Mouse (Mus musculus) hindbrain, embryonic 12.5 days (tissue): ENCODE results near the gene Rbfox2. TPM values are rescaled to one million over a fixed set of nuclear protein-coding genes. Genes with fewer than 3 reads are reported as not detected.

Experiments
- ATAC-seq: fragments of 200-750 bp; cut with Nextera tagmentation; 2 replicates; pipeline ENCODE4 v1.8.0; 2017; ENCODE audit warnings: moderate TSS enrichment; ENCODE audit not compliant: low FRiP score
- H3K27ac ChIP-seq: fragments of 300-500 bp; sonication (generic); 2 replicates; pipeline ENCODE4 v1.5.1; 2016; ENCODE audit warnings: mild to moderate bottlenecking
- H3K27me3 ChIP-seq: fragments of 300-500 bp; sonication (generic); 2 replicates; pipeline ENCODE4 v1.6.1; 2016; ENCODE audit warnings: mild to moderate bottlenecking
- H3K36me3 ChIP-seq: fragments of 300-500 bp; sonication (generic); 2 replicates; pipeline ENCODE4 v1.6.1; 2016; ENCODE audit warnings: mild to moderate bottlenecking
- H3K4me1 ChIP-seq: fragments of 300-500 bp; sonication (generic); 2 replicates; pipeline ENCODE4 v1.6.1; 2016
- H3K4me2 ChIP-seq: fragments of 300-500 bp; sonication (generic); replicated peaks from 2 replicates; pipeline ENCODE4 v1.6.1; 2016; ENCODE audit warnings: mild to moderate bottlenecking
- H3K4me3 ChIP-seq: fragments of 300-500 bp; sonication (generic); 2 replicates; pipeline ENCODE4 v1.5.1; 2016; ENCODE audit warnings: mild to moderate bottlenecking
- H3K9ac ChIP-seq: fragments of 300-500 bp; sonication (generic); 2 replicates; pipeline ENCODE4 v1.6.1; 2016; ENCODE audit warnings: mild to moderate bottlenecking, moderate library complexity
- H3K9me3 ChIP-seq: fragments of 300-500 bp; sonication (generic); replicated peaks from 2 replicates; pipeline ENCODE4 v1.6.1; 2016; ENCODE audit warnings: mild to moderate bottlenecking
- WGBS: fragments of 180-500 bp; shearing (Covaris S2); methylation state at CpG from one replicate; pipeline ENCODE4 v1.1.7; 2016; 5-methylcytosine and 5-hydroxymethylcytosine counted together
- polyA plus RNA-seq: library from polyadenylated mRNA; unstranded; fragments of >200 nt; fragmentation: Nextera tagmentation; extraction: Ambion mirVana; gene quantifications from 2 replicates; pipeline ENCODE4 v1.2.1, GENCODE M21; 2016

Rbfox2 gene
- polyA plus RNA-seq, 1 experiment from 2014 or later, result 156 TPM

DNA sequence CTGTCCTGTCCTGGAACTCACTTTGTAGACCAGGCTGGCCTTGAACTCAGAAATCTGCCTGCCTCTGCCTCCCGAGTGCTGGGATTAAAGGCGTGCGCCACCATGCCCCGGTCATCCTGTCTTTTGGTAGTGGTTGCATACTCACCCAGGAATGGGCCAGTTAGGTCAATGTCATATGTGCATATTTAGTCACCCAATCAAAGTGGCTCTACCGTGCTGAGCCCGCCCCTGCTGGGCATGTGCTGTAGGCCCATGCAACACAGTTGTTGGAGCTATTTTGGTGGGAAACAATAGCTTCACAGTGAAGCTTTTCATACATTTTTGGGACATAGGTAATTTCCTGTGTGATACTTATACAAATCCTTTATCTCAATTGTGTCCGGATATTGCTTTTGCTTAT, 187.1 kb downstream of the Rbfox2 start:
- no peaks in the 10 kb centered on the region for H3K27me3 ChIP-seq
- no peak overlapping the region for H3K4me3 ChIP-seq
- no peak overlapping the region for H3K4me2 ChIP-seq
- no peak for ATAC-seq
- no peak overlapping the region for H3K27ac ChIP-seq
- 94% methylated on average over 7 of the region's 7 CpGs for WGBS
- peaks cover 29% of the 10 kb centered on the region for H3K36me3 ChIP-seq
- no peaks in the 10 kb centered on the region for H3K9me3 ChIP-seq
- H3K4me1 ChIP-seq, result peaks cover 11% of the 10 kb centered on the region
- H3K9ac ChIP-seq, result no peak overlapping the region

DNA sequence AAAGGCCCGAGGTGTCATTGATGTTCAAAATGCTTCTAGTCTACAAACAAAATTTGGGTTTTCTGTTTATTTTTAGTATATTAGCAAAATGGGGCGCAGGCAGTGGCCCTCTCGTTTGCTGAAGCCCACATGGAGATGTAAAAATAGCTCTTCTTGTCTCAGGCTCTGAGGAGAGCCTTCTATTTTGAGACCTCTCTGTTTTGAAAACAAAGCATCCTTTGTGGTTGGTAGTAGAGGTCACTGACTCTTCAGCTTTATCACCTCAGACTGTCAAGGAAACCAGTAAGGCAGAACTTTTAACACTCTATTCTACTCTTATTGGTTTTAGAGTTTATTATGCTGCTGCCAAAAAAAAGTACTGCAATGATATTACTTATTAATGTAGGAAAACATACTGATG, 189.6 kb downstream of the Rbfox2 start:
- no peak overlapping the region for H3K4me3 ChIP-seq
- H3K9me3 ChIP-seq, result no peaks in the 10 kb centered on the region
- no peak overlapping the region for H3K27ac ChIP-seq
- 21% methylated on average over 3 of the region's 3 CpGs for WGBS
- H3K4me1 ChIP-seq, result peaks cover 11% of the 10 kb centered on the region
- ATAC-seq, result no peak
- H3K4me2 ChIP-seq, result no peak overlapping the region
- H3K36me3 ChIP-seq, result peaks cover 42% of the 10 kb centered on the region
- no peaks in the 10 kb centered on the region for H3K27me3 ChIP-seq
- H3K9ac ChIP-seq, result no peak overlapping the region

GRCm38 (mm10) chr15:77116139-77116722, 190.6 kb downstream of the Rbfox2 start:
- Histone ChIP-seq H3K4me2 (no peak overlapping the region), H3K9ac (no peak overlapping the region), H3K36me3 (peaks cover 42% of the 10 kb centered on the region), H3K4me1 (peaks cover 11% of the 10 kb centered on the region), H3K4me3 (no peak overlapping the region), H3K9me3 (no peaks in the 10 kb centered on the region), H3K27me3 (no peaks in the 10 kb centered on the region), H3K27ac (no peak overlapping the region)
- 90% methylated on average over 9 of the region's 9 CpGs for WGBS
- ATAC-seq, result no peak

GRCm38 (mm10) chr15:77115456-77115855, 191.3 kb downstream of the Rbfox2 start:
- WGBS, result 82% methylated on average over 4 of the region's 4 CpGs
- H3K27me3 ChIP-seq, result no peaks in the 10 kb centered on the region

GRCm38 (mm10) chr15:77113591-77113990, 193.2 kb downstream of the Rbfox2 start:
- Histone ChIP-seq H3K4me1 (peaks cover 11% of the 10 kb centered on the region), H3K27me3 (no peaks in the 10 kb centered on the region), H3K36me3 (peaks cover 38% of the 10 kb centered on the region), H3K27ac (no peak overlapping the region), H3K4me2 (no peak overlapping the region), H3K9me3 (no peaks in the 10 kb centered on the region), H3K4me3 (no peak overlapping the region), H3K9ac (no peak overlapping the region)
- ATAC-seq, result no peak
- 92% methylated on average over 9 of the region's 9 CpGs for WGBS

More at GRCm38 (mm10) chr15:77115456-77115855, 191.3 kb downstream of the Rbfox2 start:
- no peak overlapping the region for H3K4me2 ChIP-seq
- H3K27ac ChIP-seq, result no peak overlapping the region
- ATAC-seq, result no peak
- H3K4me1 ChIP-seq, result peaks cover 11% of the 10 kb centered on the region
- no peak overlapping the region for H3K9ac ChIP-seq
- H3K36me3 ChIP-seq, result peaks cover 42% of the 10 kb centered on the region
- no peak overlapping the region for H3K4me3 ChIP-seq
- H3K9me3 ChIP-seq, result no peaks in the 10 kb centered on the region

DNA sequence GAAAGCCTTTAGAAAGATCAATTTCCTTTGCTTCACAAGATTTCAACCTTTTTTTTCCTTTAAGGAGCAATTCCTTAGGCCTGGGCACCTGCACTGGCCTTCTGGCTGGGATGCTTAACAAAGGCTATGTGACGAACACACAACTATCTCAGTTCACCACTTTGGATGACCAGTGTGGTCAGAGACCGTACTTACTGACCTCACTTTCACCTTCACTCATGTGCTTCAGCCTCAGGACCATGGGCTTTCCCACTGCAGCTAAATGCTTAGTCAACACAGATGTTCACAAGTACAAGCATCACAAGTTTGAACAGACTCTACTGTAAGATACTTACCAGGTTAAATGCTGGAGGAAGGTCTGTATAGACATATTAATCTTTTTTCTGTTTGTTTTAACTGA, 194.4 kb downstream of the Rbfox2 start:
- Histone ChIP-seq H3K4me1 (0 out of 2 replicates have a peak, but pooled peaks cover 6% of the 10 kb centered on the region), H3K36me3 (peaks cover 46% of the 10 kb centered on the region), H3K27ac (no peak overlapping the region), H3K4me3 (no peak overlapping the region), H3K4me2 (no peak overlapping the region), H3K9me3 (no peaks in the 10 kb centered on the region), H3K9ac (no peak overlapping the region), H3K27me3 (no peaks in the 10 kb centered on the region)
- ATAC-seq, result no peak
- 91% methylated on average over 2 of the region's 2 CpGs for WGBS

DNA sequence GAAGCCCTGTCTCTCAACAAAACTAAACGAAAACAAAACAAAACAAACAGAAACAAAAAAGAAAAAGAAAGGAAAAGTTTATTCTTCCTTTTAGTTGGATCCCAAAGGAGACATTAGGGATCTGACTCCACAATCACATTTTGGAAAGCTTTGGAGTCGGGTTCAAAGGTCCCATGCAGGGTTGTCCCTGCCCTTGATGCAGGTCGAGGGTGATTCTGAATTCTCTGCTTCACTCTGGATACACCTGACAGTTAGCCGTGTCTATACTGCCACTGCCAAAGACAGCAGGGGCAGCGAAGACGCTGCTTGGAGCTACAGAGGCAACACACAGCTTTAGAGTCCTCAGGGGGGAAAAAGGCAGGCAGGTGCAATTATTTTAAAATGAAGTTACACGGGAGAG, 194.9 kb downstream of the Rbfox2 start:
- no peak overlapping the region for H3K4me2 ChIP-seq
- H3K4me3 ChIP-seq, result no peak overlapping the region
- 80% methylated on average over 7 of the region's 7 CpGs for WGBS
- no peaks in the 10 kb centered on the region for H3K27me3 ChIP-seq
- H3K27ac ChIP-seq, result no peak overlapping the region
- H3K9ac ChIP-seq, result no peak overlapping the region
- peaks cover 46% of the 10 kb centered on the region for H3K36me3 ChIP-seq
- no peak for ATAC-seq
- H3K9me3 ChIP-seq, result no peaks in the 10 kb centered on the region
- H3K4me1 ChIP-seq, result 0 out of 2 replicates have a peak, but pooled peaks cover 3% of the 10 kb centered on the region

DNA sequence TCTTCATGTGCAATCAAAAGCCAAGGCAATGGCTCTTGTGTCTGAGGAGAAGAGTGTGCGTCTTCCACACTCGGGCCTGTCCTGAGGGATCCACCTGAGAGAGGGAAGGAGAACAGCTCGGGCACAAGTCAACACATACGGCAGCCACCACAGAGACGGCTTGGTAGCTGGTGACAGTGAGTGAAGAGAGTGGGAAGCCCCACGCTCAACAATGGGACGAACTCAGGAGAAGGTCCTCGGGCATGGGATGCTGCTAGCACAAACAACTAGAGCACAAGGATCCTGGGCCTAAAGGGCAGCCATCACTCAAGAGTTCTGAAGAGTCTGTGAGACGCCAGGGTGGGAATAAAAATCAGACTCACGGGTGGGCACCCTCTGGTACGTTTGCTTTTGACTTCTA, 196.4 kb downstream of the Rbfox2 start:
- no peaks in the 10 kb centered on the region for H3K27me3 ChIP-seq
- H3K27ac ChIP-seq, result no peak overlapping the region
- ATAC-seq, result no peak
- H3K4me1 ChIP-seq, result 0 out of 2 replicates have a peak, but pooled peaks cover 3% of the 10 kb centered on the region
- 89% methylated on average over 11 of the region's 11 CpGs for WGBS
- H3K4me3 ChIP-seq, result no peak overlapping the region
- H3K36me3 ChIP-seq, result peaks cover 33% of the 10 kb centered on the region; the same call in 1 of the 2 replicates
- H3K9ac ChIP-seq, result no peak overlapping the region
- H3K4me2 ChIP-seq, result no peak overlapping the region
- no peaks in the 10 kb centered on the region for H3K9me3 ChIP-seq

- Histone ChIP-seq H3K27ac (no peak overlapping the region), H3K4me1 (peaks cover 16% of the 10 kb centered on the region), H3K9me3 (no peaks in the 10 kb centered on the region), H3K27me3 (no peaks in the 10 kb centered on the region), H3K36me3 (peaks cover 14% of the 10 kb centered on the region; the same call in 1 of the 2 replicates), H3K4me2 (no peak overlapping the region), H3K4me3 (no peak overlapping the region), H3K9ac (no peak overlapping the region)
- ATAC-seq, result no peak
- WGBS, result 92% methylated on average over 10 of the region's 10 CpGs
Observed at GRCm38 (mm10) chr15:77107169-77107908, 199.5 kb downstream of the Rbfox2 start.

DNA sequence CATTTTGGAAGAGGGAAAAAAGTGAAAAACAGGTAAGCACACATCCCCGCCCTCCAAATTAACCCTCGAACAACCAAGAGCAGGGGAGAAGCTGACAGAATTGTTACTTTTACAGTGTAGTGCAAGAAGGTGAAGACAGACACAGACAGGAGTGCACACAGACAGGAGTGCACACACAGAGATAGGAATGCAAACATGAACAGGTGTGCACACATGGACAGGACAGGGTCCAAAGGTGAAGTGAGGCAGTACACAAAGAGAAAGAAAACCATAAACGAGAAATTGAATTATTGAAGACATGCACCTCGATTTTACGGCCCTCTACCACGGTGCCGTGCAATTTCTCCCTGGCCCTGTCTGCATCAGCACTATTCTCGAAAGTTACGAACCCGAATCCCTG, 201.5 kb downstream of the Rbfox2 start:
- no peak for ATAC-seq
- Histone ChIP-seq H3K4me1 (peaks cover 16% of the 10 kb centered on the region), H3K27me3 (no peaks in the 10 kb centered on the region)

GRCm38 (mm10) chr15:77104349-77105158, 202.2 kb downstream of the Rbfox2 start:
- Histone ChIP-seq H3K9me3 (no peaks in the 10 kb centered on the region), H3K4me2 (no peak overlapping the region), H3K27me3 (no peaks in the 10 kb centered on the region), H3K27ac (peak overlapping the region; percentile 40; the same call in 1 of the 2 replicates), H3K4me1 (peaks cover 16% of the 10 kb centered on the region), H3K36me3 (peaks cover 29% of the 10 kb centered on the region; the same call in 1 of the 2 replicates), H3K4me3 (no peak overlapping the region), H3K9ac (no peak overlapping the region)
- 67% methylated on average over 10 of the region's 10 CpGs for WGBS
- no peak for ATAC-seq

More for the DNA sequence above, 201.5 kb downstream of the Rbfox2 start:
- 91% methylated on average over 10 of the region's 10 CpGs for WGBS
- no peaks in the 10 kb centered on the region for H3K9me3 ChIP-seq
- no peak overlapping the region for H3K27ac ChIP-seq
- peaks cover 27% of the 10 kb centered on the region; the same call in 1 of the 2 replicates for H3K36me3 ChIP-seq
- no peak overlapping the region for H3K4me2 ChIP-seq
- H3K9ac ChIP-seq, result no peak overlapping the region
- H3K4me3 ChIP-seq, result no peak overlapping the region

DNA sequence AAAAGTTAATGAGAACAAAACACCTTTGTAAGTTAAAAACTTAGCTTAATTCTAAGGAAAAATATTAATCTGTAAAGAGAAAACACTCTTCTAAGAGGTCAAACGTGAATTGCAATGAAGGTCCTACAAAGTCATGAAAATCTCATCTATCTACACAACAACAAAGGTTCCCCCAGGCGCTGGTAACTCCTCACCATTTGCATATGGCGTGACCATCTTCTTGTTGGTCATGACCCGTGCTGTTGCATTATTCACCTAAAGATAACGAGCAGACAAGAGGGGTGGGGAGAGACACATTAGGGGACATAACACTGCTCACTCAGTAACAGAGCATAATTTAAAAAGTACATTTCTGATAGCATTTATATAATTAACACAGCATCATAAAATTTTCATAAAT, 204.1 kb downstream of the Rbfox2 start:
- H3K4me2 ChIP-seq, result no peak overlapping the region
- no peak overlapping the region for H3K27ac ChIP-seq
- no peaks in the 10 kb centered on the region for H3K27me3 ChIP-seq
- WGBS, result 61% methylated on average over 5 of the region's 5 CpGs
- no peak for ATAC-seq
- H3K36me3 ChIP-seq, result peaks cover 39% of the 10 kb centered on the region
- peaks cover 16% of the 10 kb centered on the region for H3K4me1 ChIP-seq
- no peak overlapping the region for H3K9ac ChIP-seq
- no peak overlapping the region for H3K4me3 ChIP-seq
- no peaks in the 10 kb centered on the region for H3K9me3 ChIP-seq
